Mouse (Mus musculus) forebrain, embryonic 13.5 days (tissue): ENCODE measurements around the gene Serpine2. TPM values are rescaled to one million over a fixed set of nuclear protein-coding genes. Genes with fewer than 3 reads are reported as not detected.
A peak's percentile ranks its signal among the peaks of the same experiment; 100 is the strongest.

Experiments
- ATAC-seq: fragments of 200-750 bp; cut with Nextera tagmentation; 2 replicates; pipeline ENCODE4 v1.8.0; 2017
- H3K27ac ChIP-seq: fragments of 300-500 bp; sonication (generic); 2 replicates; pipeline ENCODE4 v1.5.1; 2015; ENCODE audit warnings: inconsistent platforms, mild to moderate bottlenecking, moderate library complexity
- H3K27me3 ChIP-seq: fragments of 300-500 bp; sonication (generic); 2 replicates; pipeline ENCODE4 v1.6.1; 2015; ENCODE audit warnings: mild to moderate bottlenecking, inconsistent platforms
- H3K36me3 ChIP-seq: fragments of 300-500 bp; sonication (generic); 2 replicates; pipeline ENCODE4 v1.6.1; 2015; ENCODE audit warnings: mild to moderate bottlenecking, inconsistent platforms; ENCODE audit not compliant: poor library complexity, severe bottlenecking
- H3K4me1 ChIP-seq: fragments of 300-500 bp; sonication (generic); 2 replicates; pipeline ENCODE4 v1.6.1; 2015; ENCODE audit warnings: inconsistent platforms
- H3K4me2 ChIP-seq: fragments of 300-500 bp; sonication (generic); 2 replicates; pipeline ENCODE4 v1.6.1; 2015; ENCODE audit warnings: inconsistent platforms, mild to moderate bottlenecking, moderate library complexity
- H3K4me3 ChIP-seq: fragments of 300-500 bp; sonication (generic); 2 replicates; pipeline ENCODE4 v1.5.1; 2015; ENCODE audit warnings: mild to moderate bottlenecking, inconsistent platforms
- H3K9ac ChIP-seq: fragments of 300-500 bp; sonication (generic); 2 replicates; pipeline ENCODE4 v1.6.1; 2015; ENCODE audit warnings: mild to moderate bottlenecking, inconsistent platforms
- H3K9me3 ChIP-seq: fragments of 300-500 bp; sonication (generic); replicated peaks from 2 replicates; pipeline ENCODE4 v1.6.1; 2016; ENCODE audit warnings: inconsistent platforms
- WGBS: fragments of 180-500 bp; shearing (Covaris S2); methylation state at CpG from one replicate; pipeline ENCODE4 v1.1.7; 2015; 5-methylcytosine and 5-hydroxymethylcytosine counted together
- polyA plus RNA-seq: library from polyadenylated mRNA; unstranded; fragments of >200 nt; fragmentation: Nextera tagmentation; extraction: Ambion mirVana; gene quantifications from 2 replicates; pipeline ENCODE4 v1.2.1, GENCODE M21; 2015

The Serpine2 gene
- polyA plus RNA-seq = 27.3 and 35.5 TPM in 2 replicates

DNA sequence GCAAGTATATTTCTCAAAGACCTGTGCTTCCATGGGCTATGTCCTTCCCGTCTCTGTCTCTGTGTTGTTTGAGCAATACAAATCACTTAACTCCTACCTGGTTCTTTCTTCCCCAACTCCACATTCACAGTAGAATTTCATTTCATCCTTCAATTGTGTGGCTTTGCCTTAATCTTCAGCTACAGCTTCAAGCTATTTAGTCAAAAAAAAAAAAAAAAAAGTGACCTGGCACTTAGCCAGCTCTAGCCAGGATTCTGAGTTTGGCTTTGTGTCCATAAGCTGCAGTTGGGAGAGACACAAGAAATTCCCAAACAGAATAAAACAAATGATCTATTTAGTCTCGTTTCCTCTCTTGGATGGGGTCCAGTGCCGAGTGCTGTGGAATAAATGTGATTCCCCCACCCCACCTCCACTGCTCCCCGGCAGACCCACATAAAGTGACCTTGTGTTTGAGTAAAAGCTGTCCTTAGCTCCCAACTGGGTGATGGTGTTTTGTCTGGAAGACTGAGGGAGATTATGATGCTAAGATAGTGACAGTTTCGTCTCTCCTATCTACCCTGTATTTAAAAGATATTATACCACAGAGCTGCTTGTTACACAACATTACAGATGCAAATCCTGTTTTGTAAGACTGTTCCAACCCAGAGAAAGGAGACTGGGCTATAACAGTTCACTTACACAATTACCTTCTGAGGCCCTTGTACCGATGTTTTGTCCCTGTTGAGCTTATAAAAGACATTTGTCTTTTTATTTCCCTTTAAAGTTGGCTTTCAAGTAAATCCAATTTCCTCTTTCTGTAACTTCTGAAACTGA is at the start of gene Serpine2:
TSS of gene Serpine2 (minus strand) at position 51 of the 813 bp plus-strand sequence.
- Histone ChIP-seq H3K9me3 (no peaks in the 10 kb centered on the region), H3K4me2 (no peak within 1 kb of the TSS), H3K9ac (no peak within 1 kb of the TSS), H3K27me3 (peaks cover 62% of the 10 kb centered on the region), H3K4me3 (no peak within 1 kb of the TSS), H3K36me3 (no peaks in the 10 kb centered on the region), H3K27ac (no peak within 1 kb of the TSS), H3K4me1 (peaks cover 33% of the 10 kb centered on the region)
- no peak for ATAC-seq
- 9% methylated on average over 6 of the region's 6 CpGs for WGBS

DNA sequence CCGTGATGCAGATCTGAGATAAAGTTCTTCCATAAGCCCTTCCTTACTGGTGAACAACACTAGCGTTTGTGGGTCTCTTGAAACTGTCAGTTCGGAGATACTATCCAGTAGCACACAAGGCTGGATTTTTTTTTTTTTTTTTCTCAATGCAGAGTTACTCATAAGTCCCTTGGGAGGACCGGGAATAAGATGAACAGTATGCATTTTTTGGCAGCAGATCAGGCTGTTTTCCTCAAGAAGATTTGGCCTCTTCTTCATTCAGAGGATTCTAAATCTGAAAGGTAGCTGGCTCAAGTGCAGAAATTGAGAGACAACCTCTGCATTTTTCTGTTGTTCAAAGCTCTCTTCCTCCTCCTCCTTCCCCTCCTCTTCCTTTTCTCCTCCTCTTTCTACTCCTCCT is 46.8 kb upstream of the Serpine2 start:
- WGBS = 90% methylated on average over 4 of the region's 4 CpGs
- no peak overlapping the region for H3K27ac ChIP-seq
- no peaks in the 10 kb centered on the region for H3K9me3 ChIP-seq
- no peak overlapping the region for H3K9ac ChIP-seq
- no peak overlapping the region for H3K4me3 ChIP-seq
- no peaks in the 10 kb centered on the region for H3K4me1 ChIP-seq
- H3K4me2 ChIP-seq = no peak overlapping the region
- no peaks in the 10 kb centered on the region for H3K36me3 ChIP-seq
- no peaks in the 10 kb centered on the region for H3K27me3 ChIP-seq
- no peak for ATAC-seq

DNA sequence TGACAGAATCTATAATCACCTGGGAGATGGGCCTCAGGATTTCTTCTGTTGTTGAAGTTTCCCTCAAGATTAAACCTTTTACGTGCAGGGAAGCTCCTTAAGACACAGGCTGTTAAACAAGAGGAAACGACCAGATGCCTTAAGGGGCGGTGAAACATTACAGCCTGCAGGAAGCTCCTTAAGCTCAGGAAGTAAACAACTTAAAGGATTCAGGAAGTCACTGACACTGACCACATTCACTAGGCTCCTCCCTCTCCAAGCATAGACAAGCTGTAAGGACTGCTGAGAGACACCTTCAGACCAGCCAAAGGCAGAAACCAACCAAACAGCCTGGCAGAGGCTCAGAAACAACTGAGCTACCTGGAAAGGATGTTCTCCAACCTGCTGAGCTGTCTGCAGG is 44.3 kb upstream of the Serpine2 start:
- Histone ChIP-seq H3K27ac (no peak overlapping the region), H3K4me3 (no peak overlapping the region), H3K27me3 (no peaks in the 10 kb centered on the region), H3K36me3 (no peaks in the 10 kb centered on the region), H3K9me3 (no peaks in the 10 kb centered on the region), H3K9ac (no peak overlapping the region), H3K4me2 (no peak overlapping the region), H3K4me1 (no peaks in the 10 kb centered on the region)
- 73% methylated on average over 3 of the region's 3 CpGs for WGBS
- no peak for ATAC-seq

DNA sequence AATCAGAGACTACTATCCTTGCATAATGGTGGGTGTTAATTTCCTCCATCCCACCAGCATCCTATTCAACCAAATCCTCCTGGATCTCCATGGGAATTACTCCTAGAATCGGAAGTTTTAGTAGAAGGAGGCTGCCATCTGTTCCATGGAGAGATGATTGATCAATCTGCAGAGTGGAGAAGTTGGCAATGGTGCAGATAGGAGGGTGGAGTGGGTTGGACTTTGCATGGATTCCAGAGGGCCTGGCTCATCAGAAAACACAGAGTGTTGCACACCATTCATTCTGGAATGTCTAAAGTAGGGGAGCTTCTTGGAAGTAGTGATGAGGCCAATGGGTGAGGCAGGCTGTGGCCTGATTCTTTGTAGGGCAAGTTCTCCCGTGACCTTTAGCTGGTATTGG is 41.9 kb upstream of the Serpine2 start:
- no peaks in the 10 kb centered on the region for H3K9me3 ChIP-seq
- no peak overlapping the region for H3K4me3 ChIP-seq
- no peak overlapping the region for H3K27ac ChIP-seq
- 74% methylated on average over 2 of the region's 2 CpGs for WGBS
- H3K27me3 ChIP-seq = no peaks in the 10 kb centered on the region
- H3K4me1 ChIP-seq = no peaks in the 10 kb centered on the region
- no peaks in the 10 kb centered on the region for H3K36me3 ChIP-seq
- ATAC-seq = no peak
- H3K4me2 ChIP-seq = no peak overlapping the region
- no peak overlapping the region for H3K9ac ChIP-seq

DNA sequence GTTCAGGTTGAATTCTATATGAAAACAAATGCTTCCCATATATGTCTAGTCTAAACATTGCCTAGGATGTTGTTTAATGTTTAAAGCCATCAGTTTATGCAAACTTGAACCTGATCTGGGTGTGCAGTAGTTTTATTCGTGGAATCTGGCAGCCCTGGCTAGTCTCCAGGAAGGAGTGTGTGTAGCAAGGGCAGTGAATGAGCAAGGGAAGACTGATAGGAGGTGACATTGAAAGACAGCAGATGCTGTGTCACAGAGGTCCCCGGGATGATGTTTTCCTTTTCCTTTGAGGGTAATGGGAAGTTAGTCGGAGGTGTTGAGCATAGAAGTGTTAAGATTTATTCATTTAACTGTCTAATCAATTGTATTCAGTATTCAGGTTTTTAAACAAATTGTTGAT is 21.7 kb upstream of the Serpine2 start:
- H3K36me3 ChIP-seq = no peaks in the 10 kb centered on the region
- H3K27me3 ChIP-seq = no peaks in the 10 kb centered on the region
- 79% methylated on average over 3 of the region's 3 CpGs for WGBS
- no peak overlapping the region for H3K9ac ChIP-seq
- H3K4me1 ChIP-seq = no peaks in the 10 kb centered on the region
- no peak for ATAC-seq
- H3K4me3 ChIP-seq = no peak overlapping the region
- H3K9me3 ChIP-seq = no peaks in the 10 kb centered on the region
- H3K4me2 ChIP-seq = no peak overlapping the region
- H3K27ac ChIP-seq = no peak overlapping the region

DNA sequence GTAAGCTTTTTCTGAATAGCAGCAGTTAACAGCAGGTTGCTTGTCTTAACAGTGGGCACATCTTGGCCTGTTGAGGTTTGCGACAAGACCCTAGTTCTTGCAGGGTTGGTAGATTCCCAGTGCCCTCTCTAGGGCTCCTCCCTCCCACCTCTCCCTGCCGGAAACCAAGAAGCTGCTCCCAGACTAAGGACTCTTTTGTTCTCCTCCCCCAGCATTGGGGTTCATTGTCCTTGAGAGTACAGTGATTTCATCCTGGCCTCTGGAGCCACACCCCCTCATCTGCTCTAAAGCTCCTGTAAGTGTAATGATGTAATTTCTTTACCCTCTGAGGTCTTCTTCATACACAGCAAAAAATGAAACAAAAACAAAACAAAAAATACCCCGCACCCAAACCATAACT is 13.8 kb upstream of the Serpine2 start:
- 49% methylated on average over 3 of the region's 3 CpGs for WGBS
- ATAC-seq = no peak
- Histone ChIP-seq H3K27me3 (no peaks in the 10 kb centered on the region), H3K4me2 (no peak overlapping the region), H3K4me3 (no peak overlapping the region), H3K4me1 (peaks cover 4% of the 10 kb centered on the region; the same call in 1 of the 2 replicates), H3K36me3 (no peaks in the 10 kb centered on the region), H3K9ac (no peak overlapping the region), H3K27ac (no peak overlapping the region), H3K9me3 (no peaks in the 10 kb centered on the region)

DNA sequence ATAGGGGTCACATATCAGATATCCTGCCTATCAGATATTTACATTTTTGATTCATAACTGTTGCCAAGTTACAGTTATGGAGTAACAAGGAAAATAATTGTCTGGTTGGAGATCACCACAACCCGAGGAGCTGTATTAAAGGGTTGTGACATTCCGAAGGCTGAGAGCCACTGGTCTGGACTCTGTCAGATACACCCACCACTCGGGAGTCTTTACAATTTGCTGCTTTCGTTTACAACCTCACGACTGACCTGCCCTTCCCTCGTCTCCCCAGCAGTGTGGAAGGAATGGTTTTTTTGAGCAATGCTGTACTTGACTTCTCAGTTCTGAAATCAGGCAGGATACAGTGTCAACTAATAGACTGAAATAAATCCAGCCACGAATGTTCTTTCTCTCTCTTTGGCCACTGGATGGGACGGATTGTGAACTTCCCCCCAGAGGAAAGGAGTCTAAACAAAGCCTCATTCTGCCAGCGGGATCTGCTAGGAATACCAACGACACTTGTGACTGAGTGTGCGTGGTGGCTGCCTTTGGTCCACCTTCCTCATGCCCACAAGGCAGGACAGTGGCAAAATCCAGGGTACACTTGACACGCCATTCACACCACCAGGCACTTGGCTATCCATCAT is 455 bp downstream of the Serpine2 start:
- WGBS = 40% methylated on average over 12 of the region's 12 CpGs
- H3K4me1 ChIP-seq = peaks cover 33% of the 10 kb centered on the region
- no peaks in the 10 kb centered on the region for H3K36me3 ChIP-seq
- peaks cover 70% of the 10 kb centered on the region for H3K27me3 ChIP-seq
- ATAC-seq = no peak
- no peak overlapping the region for H3K27ac ChIP-seq
- H3K4me3 ChIP-seq = no peak overlapping the region
- no peak overlapping the region for H3K4me2 ChIP-seq
- no peak overlapping the region for H3K9ac ChIP-seq
- no peaks in the 10 kb centered on the region for H3K9me3 ChIP-seq

DNA sequence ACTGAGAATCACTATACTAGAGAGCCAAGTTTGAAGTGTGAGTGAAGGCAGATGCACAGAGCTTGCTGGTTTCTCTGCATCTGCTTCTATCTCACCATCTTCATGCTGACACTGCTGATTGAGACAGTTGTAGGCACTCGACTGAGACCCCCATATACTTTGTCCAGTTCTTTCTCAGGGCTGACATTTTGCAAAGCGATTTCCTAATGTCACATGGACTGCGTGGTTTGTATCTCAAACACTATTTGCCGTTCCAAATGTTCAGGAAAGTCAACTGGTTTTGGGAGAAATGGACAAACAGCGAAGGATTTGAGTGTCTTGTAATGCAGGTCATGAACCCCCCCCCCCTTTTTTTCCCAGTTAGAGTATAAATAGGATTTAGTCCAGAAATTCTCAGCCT is 1.0 kb downstream of the Serpine2 start:
- Histone ChIP-seq H3K27ac (no peak overlapping the region), H3K9ac (no peak overlapping the region), H3K4me2 (no peak overlapping the region), H3K27me3 (peaks cover 67% of the 10 kb centered on the region), H3K36me3 (no peaks in the 10 kb centered on the region), H3K4me1 (peaks cover 33% of the 10 kb centered on the region), H3K4me3 (no peak overlapping the region), H3K9me3 (no peaks in the 10 kb centered on the region)
- 91% methylated on average over 5 of the region's 5 CpGs for WGBS
- no peak for ATAC-seq

DNA sequence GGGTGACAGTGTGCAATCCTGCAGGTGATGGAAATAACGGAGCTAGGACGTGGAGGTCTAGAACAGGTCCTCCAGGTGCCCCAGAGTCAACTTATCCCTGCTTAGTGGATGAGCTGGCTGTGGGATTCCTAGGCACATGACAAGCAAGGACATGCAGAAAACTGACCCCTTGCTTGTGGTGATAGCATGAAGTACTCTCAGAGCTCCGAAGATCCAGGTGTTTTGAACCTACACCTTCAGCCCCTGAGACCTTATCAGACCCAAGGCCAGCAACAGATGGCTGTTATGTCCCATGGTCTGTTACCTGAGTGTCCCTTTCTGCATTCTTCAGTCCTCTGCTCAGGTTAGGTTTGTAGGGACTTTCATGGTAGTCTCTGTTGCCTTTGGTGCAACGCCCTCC is 2.0 kb downstream of the Serpine2 start:
- no peak for ATAC-seq
- Histone ChIP-seq H3K9me3 (no peaks in the 10 kb centered on the region), H3K9ac (peak overlapping the region; percentile 72), H3K27ac (no peak overlapping the region), H3K27me3 (peaks cover 66% of the 10 kb centered on the region), H3K36me3 (no peaks in the 10 kb centered on the region), H3K4me3 (peak overlapping the region; percentile 65), H3K4me2 (peak overlapping the region; percentile 97), H3K4me1 (peaks cover 33% of the 10 kb centered on the region)
- 28% methylated on average over 4 of the region's 4 CpGs for WGBS

DNA sequence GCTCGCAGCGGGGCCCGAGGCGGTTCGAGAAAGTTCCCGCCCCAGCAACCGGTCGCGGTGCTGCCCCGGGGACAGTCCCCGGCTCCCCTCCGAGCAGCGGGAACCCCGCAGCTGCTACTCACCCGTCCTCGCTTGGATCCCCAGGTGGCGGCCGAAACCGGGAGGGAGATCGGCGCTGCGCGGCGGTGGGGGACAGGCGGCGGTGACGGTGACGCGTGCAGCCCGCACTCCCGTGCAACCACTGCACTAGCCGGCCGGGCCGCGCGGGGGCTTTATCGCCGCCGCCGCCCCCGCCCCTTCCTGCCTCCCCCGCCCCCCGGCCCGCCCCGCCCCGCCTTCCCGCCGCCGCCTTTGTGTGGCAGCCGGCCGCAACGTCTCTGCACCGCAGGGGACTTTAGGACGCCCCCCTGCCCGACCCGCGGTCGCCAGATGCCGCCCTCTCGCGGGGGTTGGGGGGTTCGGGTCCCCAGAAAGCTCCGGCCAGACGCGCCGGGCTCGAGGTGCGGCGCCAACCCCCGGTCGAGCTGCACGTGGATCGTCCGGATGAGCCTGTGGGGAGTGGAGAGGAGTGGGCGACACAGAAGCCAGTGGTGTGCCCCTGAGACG is 2.5 kb downstream of the Serpine2 start:
- H3K27ac ChIP-seq = no peak overlapping the region
- no peaks in the 10 kb centered on the region for H3K9me3 ChIP-seq
- H3K4me3 ChIP-seq = peak overlapping the region; percentile 65
- H3K4me2 ChIP-seq = peak overlapping the region; percentile 97
- H3K9ac ChIP-seq = peak overlapping the region; percentile 72
- under 1% methylated on average over 30 of the region's 76 CpGs for WGBS
- peak; percentile 79 for ATAC-seq
- H3K36me3 ChIP-seq = no peaks in the 10 kb centered on the region
- peaks cover 33% of the 10 kb centered on the region for H3K4me1 ChIP-seq
- peaks cover 66% of the 10 kb centered on the region for H3K27me3 ChIP-seq

DNA sequence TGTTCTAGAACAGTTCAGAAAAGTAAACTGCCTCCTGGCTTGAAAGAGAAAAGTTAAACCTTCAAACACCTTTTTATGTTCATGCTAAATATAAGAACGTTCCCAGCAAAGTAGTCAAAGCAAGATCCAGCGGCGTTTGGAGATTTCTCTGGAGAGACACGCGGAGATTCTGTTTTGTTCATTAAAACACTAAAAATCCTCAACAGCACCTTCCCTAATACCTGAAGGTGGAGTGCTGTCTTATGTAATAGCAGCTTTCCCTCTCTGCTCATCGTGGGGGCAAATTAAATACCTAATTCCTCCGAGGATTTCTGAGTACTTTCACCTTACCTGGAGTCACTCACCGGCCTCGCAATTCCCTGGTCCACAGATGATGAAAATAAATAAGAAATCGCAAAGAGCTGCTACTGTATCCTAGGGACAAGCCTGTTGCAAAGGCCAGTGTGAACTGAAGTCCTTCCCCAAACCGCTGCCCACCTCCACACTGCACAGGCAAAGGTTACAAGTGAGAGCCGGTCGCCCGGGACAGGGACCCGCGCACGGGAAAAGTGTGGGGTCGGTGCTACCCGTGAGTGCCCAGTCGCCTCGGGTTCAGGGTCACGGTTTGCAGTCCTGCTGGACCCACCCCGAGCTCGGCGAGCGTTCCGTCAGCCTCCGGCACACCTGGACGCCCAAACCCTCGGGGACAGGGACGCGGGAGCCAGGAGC is 3.1 kb downstream of the Serpine2 start:
- Histone ChIP-seq H3K4me2 (peak overlapping the region; percentile 97), H3K9ac (peak overlapping the region; percentile 72), H3K27me3 (peaks cover 62% of the 10 kb centered on the region), H3K4me3 (peak overlapping the region; percentile 65), H3K36me3 (no peaks in the 10 kb centered on the region), H3K27ac (no peak overlapping the region), H3K4me1 (peaks cover 33% of the 10 kb centered on the region), H3K9me3 (no peaks in the 10 kb centered on the region)
- ATAC-seq = peak; percentile 37; the same call in 1 of the 2 replicates
- 4% methylated on average over 32 of the region's 32 CpGs for WGBS

DNA sequence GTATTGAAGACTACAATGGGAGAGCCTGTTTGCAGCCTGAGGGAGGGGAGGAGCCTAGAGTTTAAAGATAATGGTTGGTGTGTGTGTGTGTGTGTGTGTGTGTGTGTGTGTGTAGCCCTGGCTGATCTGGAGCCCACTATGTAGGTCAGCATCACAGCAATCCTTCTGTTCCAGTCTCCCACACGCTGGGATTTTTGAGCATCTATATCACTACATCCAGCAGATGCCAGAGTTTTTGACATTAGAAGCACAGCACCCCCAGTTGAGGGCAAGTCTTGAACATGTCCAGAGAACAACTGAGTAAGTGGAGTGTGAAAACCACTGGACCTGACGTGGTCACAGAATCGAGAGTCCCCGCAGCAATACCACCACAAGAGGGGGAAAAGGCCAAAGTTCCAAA is 4.2 kb downstream of the Serpine2 start:
- no peak overlapping the region for H3K4me2 ChIP-seq
- H3K36me3 ChIP-seq = no peaks in the 10 kb centered on the region
- peaks cover 25% of the 10 kb centered on the region for H3K4me1 ChIP-seq
- H3K9me3 ChIP-seq = no peaks in the 10 kb centered on the region
- WGBS = 41% methylated on average over 4 of the region's 4 CpGs
- ATAC-seq = no peak
- H3K27me3 ChIP-seq = peaks cover 56% of the 10 kb centered on the region
- no peak overlapping the region for H3K27ac ChIP-seq
- no peak overlapping the region for H3K4me3 ChIP-seq
- no peak overlapping the region for H3K9ac ChIP-seq
